Mouse (Mus musculus) olfactory bulb, adult 2 months (tissue): ENCODE results near the gene Ipmk.

Experiments used
- CTCF ChIP-seq: fragments of 200-500 bp; IDR thresholded peaks from 2 replicates; pipeline ENCODE4 v1.5.1; 2012; ENCODE audit warnings: low read depth, mild to moderate bottlenecking, low read length, moderate library complexity; ENCODE audit not compliant: insufficient read depth
- POLR2A ChIP-seq: fragments of 200-500 bp; IDR thresholded peaks from 2 replicates; pipeline ENCODE4 v1.6.1; 2012; ENCODE audit warnings: mild to moderate bottlenecking, low read depth, low read length, moderate library complexity; ENCODE audit not compliant: insufficient read depth

- TF ChIP-seq CTCF (no peak), POLR2A (no peak)
Measured at GRCm38 (mm10) chr10:71316056-71316455, 31.5 kb upstream of the Ipmk start.
